Mouse (Mus musculus) lung, embryonic 14.5 days (tissue): ENCODE measurements around the gene Rgs9. TPM values are rescaled to one million over a fixed set of nuclear protein-coding genes. Genes with fewer than 3 reads are reported as not detected.

Experiments used
- ATAC-seq: fragments of 200-750 bp; cut with Nextera tagmentation; 2 replicates; pipeline ENCODE4 v1.8.0; 2017; ENCODE audit warnings: mild to moderate bottlenecking, moderate TSS enrichment, moderate library complexity; ENCODE audit not compliant: insufficient read depth
- DNase-seq: peaks from one replicate; pipeline ENCODE4 v3.0.0-alpha.2; 2015
- H3K27ac ChIP-seq: fragments of 300-500 bp; sonication (generic); 2 replicates; pipeline ENCODE4 v1.5.1; 2014; ENCODE audit warnings: low read depth, mild to moderate bottlenecking, moderate library complexity
- H3K27me3 ChIP-seq: fragments of 300-500 bp; sonication (generic); 2 replicates; pipeline ENCODE4 v1.6.1; 2014; ENCODE audit warnings: low read length, control low read depth; ENCODE audit not compliant: insufficient read depth
- H3K36me3 ChIP-seq: fragments of 300-500 bp; sonication (generic); 2 replicates; pipeline ENCODE4 v1.6.1; 2014; ENCODE audit warnings: control low read depth; ENCODE audit not compliant: insufficient read depth
- H3K4me1 ChIP-seq: fragments of 300-500 bp; sonication (generic); 2 replicates; pipeline ENCODE4 v1.6.1; 2014; ENCODE audit warnings: antibody characterized with exemption, control low read depth; ENCODE audit not compliant: insufficient read depth
- H3K4me2 ChIP-seq: fragments of 300-500 bp; sonication (generic); 2 replicates; pipeline ENCODE4 v1.6.1; 2014; ENCODE audit warnings: mild to moderate bottlenecking
- H3K4me3 ChIP-seq: fragments of 300-500 bp; sonication (generic); 2 replicates; pipeline ENCODE4 v1.5.1; 2014; ENCODE audit warnings: low read depth, low read length
- H3K9ac ChIP-seq: fragments of 300-500 bp; sonication (generic); 2 replicates; pipeline ENCODE4 v1.6.1; 2014
- H3K9me3 ChIP-seq: fragments of 300-500 bp; sonication (generic); 2 replicates; pipeline ENCODE4 v1.6.1; 2016; ENCODE audit warnings: low read depth, low read length, control low read depth
- CTCF ChIP-seq: IDR thresholded peaks from 2 replicates; pipeline ENCODE4 v1.5.1; 2016; ENCODE audit warnings: antibody characterized with exemption, low read depth
- WGBS: fragments of 180-500 bp; shearing (Covaris S2); extraction: QIAGEN DNeasy Blood & Tissue Kit; methylation state at CpG from one replicate; pipeline ENCODE4 v1.1.7; 2014; 5-methylcytosine and 5-hydroxymethylcytosine counted together
- polyA plus RNA-seq: library from polyadenylated mRNA; unstranded; fragments of >200 nt; fragmentation: Nextera tagmentation; extraction: Ambion mirVana; gene quantifications from 2 replicates; pipeline ENCODE4 v1.2.1, GENCODE M21; 2014

Rgs9 gene
- polyA plus RNA-seq, 1 experiment from 2014 or later = 1.5 TPM

DNA sequence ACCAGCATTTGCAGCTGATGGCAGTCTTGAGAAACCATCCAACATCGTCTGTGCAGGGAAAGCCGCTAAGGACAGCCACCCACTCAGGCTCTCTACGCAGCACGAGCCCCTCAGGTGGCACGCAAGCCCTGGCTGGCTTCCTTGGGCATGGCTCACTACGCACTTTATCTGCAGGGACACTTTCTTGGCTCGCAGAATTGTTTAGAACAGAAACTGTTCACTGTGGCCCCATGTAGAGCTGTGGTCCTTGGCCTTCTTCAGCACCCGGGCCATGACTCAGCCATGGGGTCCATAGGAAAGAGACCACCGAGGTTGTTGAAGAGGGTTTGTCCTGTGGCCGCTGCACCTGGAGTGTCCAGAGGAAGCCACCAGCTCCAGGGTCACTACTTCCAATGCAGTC, 30.0 kb upstream of the Rgs9 start:
- no peaks in the 10 kb centered on the region for H3K9me3 ChIP-seq

DNA sequence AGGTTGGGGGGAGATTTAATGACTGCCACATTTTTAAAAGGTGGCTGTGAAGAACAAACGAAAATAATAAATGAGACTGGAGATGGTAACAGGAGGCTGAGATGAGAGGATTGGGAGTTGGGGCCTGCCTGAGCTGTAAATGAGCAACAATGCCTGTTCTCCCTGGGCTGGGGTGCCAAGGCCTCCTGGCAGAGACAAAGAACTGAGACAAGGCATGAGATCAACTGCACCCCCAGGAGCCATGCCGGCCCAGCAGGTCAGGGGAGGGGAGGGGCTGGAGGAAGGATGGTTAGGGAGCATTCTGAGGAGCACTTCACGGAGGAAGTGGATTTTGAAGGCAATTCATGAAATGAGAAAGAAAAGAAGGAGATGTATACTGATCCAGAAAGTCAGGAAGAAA, 29.5 kb upstream of the Rgs9 start:
- no peak overlapping the region for H3K9ac ChIP-seq
- no peak overlapping the region for H3K4me2 ChIP-seq
- H3K27ac ChIP-seq = no peak overlapping the region
- H3K9me3 ChIP-seq = no peaks in the 10 kb centered on the region
- no peak for ATAC-seq
- H3K4me1 ChIP-seq = no peaks in the 10 kb centered on the region
- no peak for TF ChIP-seq CTCF
- H3K36me3 ChIP-seq = no peaks in the 10 kb centered on the region
- 35% methylated on average over 3 of the region's 3 CpGs for WGBS
- no peaks in the 10 kb centered on the region for H3K27me3 ChIP-seq
- DNase-seq = no peak
- no peak overlapping the region for H3K4me3 ChIP-seq

More for the DNA sequence above, 30.0 kb upstream of the Rgs9 start:
- Histone ChIP-seq H3K4me2 (no peak overlapping the region), H3K27ac (no peak overlapping the region), H3K4me3 (no peak overlapping the region), H3K27me3 (no peaks in the 10 kb centered on the region), H3K36me3 (no peaks in the 10 kb centered on the region), H3K9ac (no peak overlapping the region), H3K4me1 (no peaks in the 10 kb centered on the region)
- DNase-seq (no peak), ATAC-seq (no peak)
- TF ChIP-seq CTCF = no peak
- 77% methylated on average over 10 of the region's 10 CpGs for WGBS

DNA sequence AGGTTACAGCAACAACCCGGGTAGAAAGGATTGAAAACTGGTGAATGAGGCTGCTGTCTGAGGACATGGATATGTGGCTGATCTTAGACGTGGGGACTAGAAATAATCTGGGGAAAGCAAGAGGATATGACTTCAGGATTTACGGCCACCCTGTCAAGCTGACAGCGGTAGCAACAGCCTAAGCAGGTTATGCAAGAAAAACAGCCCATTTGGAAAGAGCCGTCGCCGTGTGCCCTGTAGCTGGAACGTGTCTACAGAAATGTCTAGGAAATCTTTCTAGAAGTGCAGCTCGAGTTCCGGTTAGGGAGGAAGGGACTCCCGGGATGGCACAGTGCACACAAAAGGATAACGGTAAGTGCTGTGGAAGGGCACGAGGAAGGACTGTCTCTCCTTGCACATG, 28.3 kb upstream of the Rgs9 start:
- Histone ChIP-seq H3K27ac (no peak overlapping the region), H3K9ac (no peak overlapping the region), H3K9me3 (no peaks in the 10 kb centered on the region), H3K4me2 (no peak overlapping the region), H3K27me3 (no peaks in the 10 kb centered on the region), H3K36me3 (no peaks in the 10 kb centered on the region), H3K4me1 (no peaks in the 10 kb centered on the region), H3K4me3 (no peak overlapping the region)
- ATAC-seq (no peak), DNase-seq (no peak)
- 49% methylated on average over 13 of the region's 13 CpGs for WGBS
- no peak for TF ChIP-seq CTCF

DNA sequence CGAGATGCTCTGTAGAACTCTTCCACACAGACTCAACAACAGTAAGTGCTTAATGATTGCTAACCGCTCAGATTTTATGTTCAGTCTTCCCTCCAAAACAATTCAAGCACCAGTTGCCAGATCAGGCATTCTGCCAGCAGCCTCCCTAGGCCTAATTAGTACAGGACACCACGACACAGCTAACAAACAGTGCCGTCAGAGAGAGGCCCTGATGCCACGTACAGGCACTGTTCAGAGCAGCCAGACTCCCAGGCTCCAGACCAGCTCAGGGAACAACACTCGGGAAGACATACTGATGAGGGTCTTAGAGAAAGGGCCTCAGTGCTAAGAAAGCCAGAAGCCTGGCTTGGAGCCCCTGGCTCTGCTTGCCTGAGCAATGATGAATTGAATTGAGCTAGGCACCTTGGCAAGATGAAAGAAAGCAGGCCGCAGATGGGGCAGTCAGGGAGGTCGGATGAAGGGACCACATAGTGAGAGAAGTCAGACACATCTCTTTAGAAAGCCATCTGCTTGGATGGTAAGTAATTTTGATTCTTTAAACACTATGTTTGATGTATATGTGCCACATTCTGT, 22.5 kb upstream of the Rgs9 start:
- ATAC-seq = no peak
- Histone ChIP-seq H3K4me1 (no peaks in the 10 kb centered on the region), H3K9me3 (no peaks in the 10 kb centered on the region), H3K36me3 (no peaks in the 10 kb centered on the region), H3K9ac (no peak overlapping the region), H3K27ac (no peak overlapping the region), H3K4me3 (no peak overlapping the region), H3K4me2 (no peak overlapping the region), H3K27me3 (no peaks in the 10 kb centered on the region)
- peak; percentile 27 for DNase-seq
- WGBS = 44% methylated on average over 8 of the region's 8 CpGs
- TF ChIP-seq CTCF = no peak

DNA sequence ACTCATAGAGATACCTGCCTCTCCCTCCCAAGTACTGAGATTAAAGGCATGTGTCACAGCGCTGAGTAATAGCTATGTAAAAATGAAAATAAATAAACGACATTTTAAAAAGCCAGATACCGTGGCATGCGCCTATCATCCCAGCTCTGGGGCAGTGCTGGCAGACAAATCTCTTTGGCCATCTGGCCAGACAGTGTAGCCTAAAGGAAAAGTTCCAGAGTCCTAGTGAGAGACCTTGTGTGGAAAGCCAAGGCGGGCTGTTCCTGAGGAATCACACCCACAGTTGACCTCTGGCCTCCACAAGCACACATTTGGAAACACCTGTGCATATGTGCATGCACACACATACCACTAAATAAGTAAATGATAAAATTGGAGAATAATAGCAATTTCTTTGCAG, 22.0 kb upstream of the Rgs9 start:
- TF ChIP-seq CTCF = no peak
- DNase-seq = no peak
- ATAC-seq = no peak
- H3K9ac ChIP-seq = no peak overlapping the region
- H3K27ac ChIP-seq = no peak overlapping the region
- H3K4me3 ChIP-seq = no peak overlapping the region
- no peak overlapping the region for H3K4me2 ChIP-seq
- no peaks in the 10 kb centered on the region for H3K9me3 ChIP-seq
- no peaks in the 10 kb centered on the region for H3K27me3 ChIP-seq
- no peaks in the 10 kb centered on the region for H3K4me1 ChIP-seq
- 68% methylated on average over 5 of the region's 5 CpGs for WGBS
- no peaks in the 10 kb centered on the region for H3K36me3 ChIP-seq

DNA sequence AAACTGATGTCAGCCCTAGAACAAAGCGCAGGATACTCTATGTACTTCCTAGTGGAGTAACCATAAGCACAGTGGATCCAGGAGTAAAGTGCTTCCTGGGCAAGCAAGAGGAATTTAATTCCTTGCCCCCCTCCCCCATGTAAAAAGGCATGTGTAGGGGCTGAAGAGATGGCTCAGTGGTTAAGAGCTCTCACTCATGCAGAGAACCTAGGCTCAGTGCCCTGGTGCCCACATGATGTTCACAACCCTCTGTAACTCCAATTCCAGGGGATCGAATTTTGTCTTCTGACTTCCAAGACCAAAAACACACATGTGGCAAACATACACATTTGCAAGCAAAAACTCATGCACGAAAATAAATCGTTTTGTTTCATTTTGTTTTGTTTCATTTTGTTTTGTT, 21.5 kb upstream of the Rgs9 start:
- H3K27ac ChIP-seq = no peak overlapping the region
- no peak overlapping the region for H3K9ac ChIP-seq
- TF ChIP-seq CTCF = no peak
- DNase-seq (no peak), ATAC-seq (no peak)
- no peak overlapping the region for H3K4me3 ChIP-seq
- H3K4me2 ChIP-seq = no peak overlapping the region
- no peaks in the 10 kb centered on the region for H3K4me1 ChIP-seq
- 87% methylated on average over 4 of the region's 4 CpGs for WGBS
- no peaks in the 10 kb centered on the region for H3K9me3 ChIP-seq
- no peaks in the 10 kb centered on the region for H3K27me3 ChIP-seq
- H3K36me3 ChIP-seq = no peaks in the 10 kb centered on the region

DNA sequence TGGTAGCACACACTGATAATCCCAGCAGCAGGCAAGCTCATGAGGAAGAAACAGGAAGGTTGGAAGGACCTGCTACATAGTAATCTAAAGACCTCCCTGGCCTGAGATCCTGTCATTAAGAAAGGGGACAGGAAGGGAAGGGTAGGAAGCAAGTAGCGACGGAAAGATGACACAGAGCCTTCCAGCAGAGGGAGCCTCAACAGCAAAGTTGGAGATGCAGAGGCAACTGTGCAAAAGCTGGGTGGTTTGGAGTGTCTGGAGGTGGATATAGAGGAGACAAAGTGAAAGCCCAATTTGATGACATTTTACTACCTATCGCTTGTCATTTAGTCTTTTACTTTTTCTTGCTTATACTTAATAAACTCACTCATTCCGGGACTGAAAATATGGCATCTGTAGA, 19.0 kb upstream of the Rgs9 start:
- ATAC-seq = no peak

More for the DNA sequence above, 19.0 kb upstream of the Rgs9 start:
- Histone ChIP-seq H3K27me3 (no peaks in the 10 kb centered on the region), H3K4me3 (no peak overlapping the region), H3K9me3 (no peaks in the 10 kb centered on the region), H3K4me1 (no peaks in the 10 kb centered on the region), H3K4me2 (no peak overlapping the region), H3K27ac (no peak overlapping the region), H3K36me3 (no peaks in the 10 kb centered on the region), H3K9ac (no peak overlapping the region)
- peak; percentile 75 for TF ChIP-seq CTCF
- DNase-seq = peak; percentile 66
- 38% methylated on average over 4 of the region's 4 CpGs for WGBS
